8 mouse cellular contexts compared by ENCODE assay signal in genomic region chr7:139472865-139473549, GRCm38 (mm10).
DNase-seq lines count a peak whose midpoint lies in the region; ATAC-seq lines count a peak whose summit lies in the region.

No protein-coding gene starts in this region.

- H3K36me3 ChIP-seq in embryonic facial prominence, embryonic 14.5 days (ENCODE audit: control insufficient read depth, insufficient read depth, low read length): no peaks in the 10 kb centered on the region; the same call in 1 of the 2 replicates
- no peaks in the 10 kb centered on the region for H3K36me3 ChIP-seq in heart, embryonic 11.5 days (ENCODE audit: control insufficient read depth, insufficient read depth, low read length)
- no peaks in the 10 kb centered on the region for H3K36me3 ChIP-seq in kidney, embryonic 15.5 days
- no peaks in the 10 kb centered on the region; the same call in 1 of the 2 replicates for H3K36me3 ChIP-seq in splenic B cell, adult 2 months (ENCODE audit: control insufficient read depth, insufficient read depth, low read length, poor library complexity, severe bottlenecking)

- no peak overlapping the region for H3K9ac ChIP-seq in embryonic facial prominence, embryonic 14.5 days (ENCODE audit: low read depth, low read length)
- H3K9ac ChIP-seq in heart, embryonic 11.5 days (ENCODE audit: low read depth, low read length): no peak overlapping the region
- H3K9ac ChIP-seq in kidney, embryonic 15.5 days: no peak overlapping the region

- H3K4me1 ChIP-seq in embryonic facial prominence, embryonic 14.5 days (ENCODE audit: control insufficient read depth, insufficient read depth, low read length): peaks cover 19% of the 10 kb centered on the region
- H3K4me1 ChIP-seq in heart, embryonic 11.5 days (ENCODE audit: control insufficient read depth, insufficient read depth, low read length): peaks cover 46% of the 10 kb centered on the region
- H3K4me1 ChIP-seq in kidney, embryonic 15.5 days: peaks cover 25% of the 10 kb centered on the region

- no peak overlapping the region for H3K4me3 ChIP-seq in embryonic facial prominence, embryonic 14.5 days (ENCODE audit: low read depth, low read length)
- H3K4me3 ChIP-seq in heart, embryonic 11.5 days (ENCODE audit: low read depth, low read length): no peak overlapping the region
- H3K4me3 ChIP-seq in kidney, embryonic 15.5 days (replicated peaks): no peak overlapping the region

- H3K27me3 ChIP-seq in embryonic facial prominence, embryonic 14.5 days (replicated peaks; ENCODE audit: control insufficient read depth, insufficient read depth, low read length): no peaks in the 10 kb centered on the region
- no peaks in the 10 kb centered on the region for H3K27me3 ChIP-seq in heart, embryonic 11.5 days (ENCODE audit: control insufficient read depth, insufficient read depth, low read length)
- H3K27me3 ChIP-seq in kidney, embryonic 15.5 days: no peaks in the 10 kb centered on the region
- no peaks in the 10 kb centered on the region for H3K27me3 ChIP-seq in splenic B cell, adult 2 months (ENCODE audit: control insufficient read depth, insufficient read depth, low read length, poor library complexity, severe bottlenecking)

- peak; percentile 80 for ATAC-seq in embryonic facial prominence, embryonic 14.5 days (ENCODE audit: low read depth)
- ATAC-seq in heart, embryonic 11.5 days (replicated peaks; ENCODE audit: insufficient number of reproducible peaks, low FRiP score, low TSS enrichment): no peak; the same call in 1 of the 2 replicates
- peak; percentile 81 for ATAC-seq in kidney, embryonic 15.5 days (replicated peaks; ENCODE audit: low FRiP score)

- DNase-seq in 3T3-L1 (ENCODE audit: low read depth, low spot score) (peak; percentile 85), liver (peak; percentile 67)
- peak; percentile 89 to 90 for DNase-seq in adrenal gland, postnatal 36 days
- DNase-seq in embryonic facial prominence, embryonic 14.5 days (ENCODE audit: low spot score): peak; percentile 87
- DNase-seq in naive thymus-derived CD4-positive, alpha-beta T cell, adult 2 months (ENCODE audit: low read depth): peak; percentile 74
- peak; percentile 80 for DNase-seq in splenic B cell, adult 2 months (ENCODE audit: low read depth, low spot score)

- no peaks in the 10 kb centered on the region for H3K9me3 ChIP-seq in embryonic facial prominence, embryonic 14.5 days (ENCODE audit: control insufficient read depth, low read length)
- H3K9me3 ChIP-seq in heart, embryonic 11.5 days (replicated peaks; ENCODE audit: control insufficient read depth, low read length): no peaks in the 10 kb centered on the region
- no peaks in the 10 kb centered on the region for H3K9me3 ChIP-seq in kidney, embryonic 15.5 days (replicated peaks)

- H3K4me2 ChIP-seq in embryonic facial prominence, embryonic 14.5 days (ENCODE audit: low read depth, low read length): no peak overlapping the region
- no peak overlapping the region for H3K4me2 ChIP-seq in heart, embryonic 11.5 days
- no peak overlapping the region for H3K4me2 ChIP-seq in kidney, embryonic 15.5 days

- H3K27ac ChIP-seq in embryonic facial prominence, embryonic 14.5 days (replicated peaks; ENCODE audit: low read depth, low read length): no peak overlapping the region
- peak overlapping the region; percentile 1; the same call in 1 of the 2 replicates for H3K27ac ChIP-seq in heart, embryonic 11.5 days (ENCODE audit: low read depth, low read length)
- H3K27ac ChIP-seq in kidney, embryonic 15.5 days: peak overlapping the region; percentile 33; the same call in 1 of the 2 replicates

- 23% methylated on average over 7 of the region's 7 CpGs for WGBS in embryonic facial prominence, embryonic 14.5 days
- 25% methylated on average over 7 of the region's 7 CpGs for WGBS in heart, embryonic 11.5 days (ENCODE audit: insufficient replicate concordance)
- 27% methylated on average over 7 of the region's 7 CpGs for WGBS in kidney, embryonic 15.5 days
